Mouse (Mus musculus) C3H10T1/2 (cell line): ENCODE measurements around the gene Mfsd5. TPM values are rescaled to one million over a fixed set of nuclear protein-coding genes. Genes with fewer than 3 reads are reported as not detected.

Experiments
- polyA plus RNA-seq, 2 experiments: library from polyadenylated mRNA; unstranded; fragments of >200 nt; fragmentation: generic; extraction: Trizol; gene quantifications; one replicate each; pipeline ENCODE4 v1.2.1; 2012; ENCODE audit warnings: missing spikeins in 2 of 2

The Mfsd5 gene
- polyA plus RNA-seq, result 100 to 1,000 TPM in 1 of 2 experiments, 10 to 100 TPM in 1; 92.5 to 106 TPM

DNA sequence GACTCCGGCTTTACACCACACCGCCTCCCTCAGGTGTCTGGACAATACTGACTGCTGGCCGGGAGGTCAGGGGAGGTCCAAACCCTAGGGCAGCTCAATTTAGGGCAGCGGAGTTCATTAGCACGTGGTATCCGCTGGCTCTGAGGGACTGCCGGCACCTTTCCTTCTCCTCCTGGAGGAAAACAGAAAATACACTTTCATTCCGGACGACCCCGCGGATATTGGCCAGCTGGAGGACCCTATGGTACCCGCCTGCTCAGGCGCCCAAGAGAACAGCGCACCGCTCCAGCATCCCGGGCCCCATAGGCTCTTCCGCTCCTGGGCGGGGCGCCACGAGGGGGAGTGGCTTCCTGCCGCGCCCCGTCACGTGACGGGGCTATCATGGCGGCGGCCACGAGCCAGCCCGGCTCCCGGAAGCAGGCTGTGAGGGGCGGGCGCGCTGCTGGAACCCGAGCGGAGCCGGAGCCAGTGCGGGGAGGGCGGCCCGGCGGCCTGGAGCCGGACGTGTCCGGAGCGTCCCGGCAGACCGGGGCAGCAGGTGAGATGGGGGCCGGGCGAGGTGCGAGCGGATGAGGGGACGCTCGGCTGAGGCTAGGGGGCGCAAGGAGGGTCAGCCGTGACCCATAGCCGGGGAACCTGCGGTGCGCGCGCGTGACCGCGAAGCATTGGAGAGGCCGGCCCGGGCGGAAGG is at the start of gene Mfsd5:
Mfsd5 (plus strand) TSS at position 363 of the 691 bp plus-strand sequence.

DNA sequence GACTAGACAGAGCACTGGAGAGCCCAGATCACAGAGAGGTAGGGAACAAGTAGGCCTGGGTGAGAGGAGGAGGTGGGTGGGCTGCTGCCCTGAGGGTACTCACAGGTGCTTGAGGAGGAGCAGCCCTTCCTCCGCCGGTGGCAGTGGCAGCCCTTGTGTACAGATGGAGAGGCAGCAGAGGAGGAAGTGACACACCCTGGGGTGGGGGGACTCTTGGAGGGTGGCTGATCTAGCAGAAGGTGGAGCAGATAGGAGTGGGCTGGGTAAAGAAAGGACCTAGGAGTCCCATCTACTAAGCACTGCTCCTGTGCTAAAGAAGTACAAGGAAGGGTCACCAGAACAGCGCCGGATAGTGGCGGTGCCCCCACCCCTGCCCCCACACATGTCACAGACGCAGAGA is 47.5 kb upstream of the Mfsd5 start, which contains the start of gene Itgb7:
Itgb7 (minus strand) TSS at position 197 of the 400 bp plus-strand sequence.

DNA sequence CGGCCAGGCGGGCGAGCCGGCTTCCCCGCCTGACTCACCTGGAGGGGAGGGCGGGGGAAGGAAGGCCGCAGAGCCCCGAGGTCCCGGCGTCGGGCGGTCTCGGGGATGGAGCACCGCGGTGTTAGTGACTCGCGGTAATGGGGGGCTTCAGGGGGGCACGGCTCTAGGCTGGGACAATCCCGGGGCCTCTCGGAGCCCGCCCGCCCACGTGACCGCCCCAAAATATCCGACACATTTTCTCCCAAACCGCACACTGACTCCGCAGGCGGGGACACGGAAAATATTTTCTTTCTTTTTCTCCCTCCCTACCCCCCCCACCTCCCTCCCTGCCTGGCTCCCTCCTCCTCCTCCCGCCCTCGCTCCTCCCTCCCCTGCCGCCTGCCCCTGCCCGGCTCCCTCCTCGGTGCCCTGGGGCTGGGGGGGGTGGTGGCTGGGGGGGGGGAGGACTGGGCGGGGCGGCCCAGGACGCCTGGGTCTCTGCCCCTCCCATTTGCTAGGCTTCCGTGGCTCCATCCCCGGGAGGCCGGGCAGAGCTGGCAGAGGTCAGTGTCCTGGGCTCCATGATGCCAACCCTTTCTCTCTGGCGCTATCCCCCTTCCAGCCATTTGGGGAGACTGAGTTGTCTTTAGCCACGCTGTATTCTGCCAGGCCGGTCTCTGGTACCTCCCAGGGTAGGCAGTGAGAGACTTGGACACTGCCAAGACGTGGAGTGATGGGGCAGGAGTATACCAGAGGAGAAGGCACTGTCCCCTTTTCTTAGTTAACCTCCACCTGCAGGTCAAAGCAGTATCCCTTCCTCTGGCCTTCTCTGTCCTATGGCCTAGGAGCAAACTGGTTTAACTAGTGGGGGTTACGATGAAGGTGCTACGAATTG is 21.8 kb upstream of the Mfsd5 start, which contains the start of gene Rarg:
Rarg (minus strand) TSS at position 316 of the 874 bp plus-strand sequence.

DNA sequence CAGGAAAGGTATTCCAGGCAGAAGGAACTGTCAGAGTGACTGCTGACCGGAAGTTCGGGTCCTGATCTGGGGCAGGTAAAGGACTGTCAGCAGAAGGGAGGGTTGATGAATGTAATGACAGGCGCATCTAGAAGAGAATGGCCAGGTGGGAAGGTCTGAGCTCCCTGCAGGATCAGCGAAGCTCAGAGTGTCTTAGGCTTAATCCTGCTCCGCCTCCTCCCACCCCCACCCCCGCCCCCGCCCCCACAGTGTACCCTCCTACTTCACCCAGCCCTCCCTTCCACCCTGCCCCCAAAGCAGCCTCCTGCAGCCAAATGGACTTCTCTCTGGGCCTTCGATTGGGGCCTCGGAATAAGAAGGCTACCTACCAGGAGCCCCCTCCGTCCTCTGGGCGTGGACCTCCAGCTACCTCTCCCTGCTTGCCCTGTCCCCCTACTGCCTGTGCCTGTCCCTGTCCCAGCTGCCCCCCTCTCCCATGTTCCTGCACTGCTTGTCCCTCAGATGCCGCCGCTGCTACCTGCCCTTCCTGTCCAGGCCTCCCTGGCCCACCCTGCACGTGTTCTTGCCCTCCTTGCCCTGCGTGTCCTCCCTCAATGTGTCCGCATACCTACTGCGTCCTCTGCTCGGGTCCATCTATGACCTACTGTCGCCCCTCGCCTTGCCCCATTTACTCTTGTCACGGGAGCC is 8.8 kb upstream of the Mfsd5 start, which contains the start of gene Gm9918:
Gm9918 (plus strand) TSS at position 290 of the 687 bp plus-strand sequence.

DNA sequence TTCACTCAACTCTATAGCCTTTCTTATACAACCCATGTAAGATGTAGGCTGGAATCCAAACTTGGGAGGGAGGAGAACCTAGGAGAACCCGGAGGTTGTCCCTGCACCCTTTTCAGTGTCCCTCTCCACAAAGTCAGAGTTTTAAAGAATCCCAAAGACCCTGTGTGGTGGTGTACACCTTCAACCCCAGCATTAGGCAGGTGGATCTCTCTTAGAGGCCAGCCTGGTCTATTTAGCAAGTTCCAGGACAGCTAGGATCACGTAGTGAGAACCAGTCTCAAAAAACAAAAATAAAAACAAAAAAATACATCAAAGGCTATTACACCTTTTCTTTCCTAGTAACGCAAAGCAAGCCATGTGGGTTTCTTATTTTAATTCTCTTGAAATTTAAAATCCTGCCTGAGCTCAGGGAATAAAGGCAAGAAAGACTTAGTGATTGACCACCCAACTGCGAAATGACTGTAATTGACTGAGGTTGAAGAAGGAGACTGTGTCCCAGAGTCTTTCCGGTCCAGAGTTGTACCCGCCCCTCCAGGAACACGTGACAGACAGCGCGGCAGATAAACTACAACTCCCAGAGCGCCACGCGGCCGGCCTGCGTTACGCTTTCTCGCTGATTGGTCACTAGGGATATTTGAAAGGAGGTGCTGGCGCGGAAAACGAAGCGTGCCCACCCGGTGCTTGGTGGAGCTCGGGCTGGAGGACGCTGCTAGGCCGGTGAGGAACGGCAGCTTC is 16.5 kb downstream of the Mfsd5 start, which contains the start of gene Espl1:
Espl1 (plus strand) TSS at position 634 of the 735 bp plus-strand sequence.

DNA sequence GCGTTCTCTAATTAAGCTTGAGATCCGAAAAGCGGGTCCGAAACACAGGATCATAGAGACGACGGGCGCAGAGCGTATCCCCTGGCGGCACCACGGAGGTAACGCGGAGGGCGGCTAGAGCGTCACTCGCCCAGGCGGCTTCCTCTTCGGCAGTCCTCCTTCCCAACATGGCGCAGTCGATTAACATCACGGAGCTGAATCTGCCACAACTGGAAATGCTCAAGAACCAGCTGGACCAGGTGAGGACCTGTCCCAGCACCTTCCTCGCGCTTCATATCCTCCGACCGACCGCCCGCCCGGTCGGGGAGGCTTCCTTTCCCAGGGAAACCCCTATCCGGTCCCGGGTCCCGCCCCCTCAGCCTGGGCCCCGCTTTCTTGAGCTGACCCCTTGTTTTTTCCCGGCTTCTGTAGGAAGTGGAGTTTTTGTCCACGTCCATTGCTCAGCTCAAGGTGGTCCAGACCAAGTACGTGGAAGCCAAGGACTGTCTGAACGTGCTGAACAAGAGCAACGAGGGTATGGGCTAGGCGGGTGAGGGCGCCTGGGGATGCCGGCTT is 46.8 kb downstream of the Mfsd5 start, which contains the start of gene Pfdn5:
Pfdn5 (plus strand) TSS at position 95 of the 555 bp plus-strand sequence.

Other genes with a start within 250 kb of the Mfsd5 start
- gene Eif4b, start 205.7 kb upstream of the Mfsd5 start, polyA plus RNA-seq, result 100 to 1,000 TPM; 147 to 289 TPM
- gene Tns2, start 179.0 kb upstream of the Mfsd5 start, polyA plus RNA-seq, result 100 to 1,000 TPM; 101 to 364 TPM
- 10 to 100 TPM; 36.8 to 50.9 TPM for gene Spryd3, start 143.2 kb upstream of the Mfsd5 start, polyA plus RNA-seq
- gene Igfbp6, start 135.1 kb upstream of the Mfsd5 start, polyA plus RNA-seq, result 10 to 100 TPM; 11.1 to 12.6 TPM
- under 1 TPM; 0.05 to 0.31 TPM for gene Soat2, start 128.9 kb upstream of the Mfsd5 start, polyA plus RNA-seq
- 10 to 100 TPM in 1 of 2 experiments, 1 to 10 TPM in 1; 9.8 to 56.6 TPM for gene Zfp740, start 76.2 kb upstream of the Mfsd5 start, polyA plus RNA-seq
- 100 to 1,000 TPM in 1 of 2 experiments, 10 to 100 TPM in 1; 22.5 to 249 TPM for gene Csad, start 74.7 kb upstream of the Mfsd5 start, polyA plus RNA-seq
- 100 to 1,000 TPM in 1 of 2 experiments, 1 to 10 TPM in 1; 4.6 to 133 TPM for gene Itgb7, start 47.5 kb upstream of the Mfsd5 start, polyA plus RNA-seq
- 100 to 1,000 TPM; 110 to 187 TPM for gene Rarg, start 21.9 kb upstream of the Mfsd5 start, polyA plus RNA-seq
- gene Gm9918, start 8.9 kb upstream of the Mfsd5 start, polyA plus RNA-seq, result under 1 TPM in 1 of 2 experiments, not detected in 1; 0.11 TPM
- gene Espl1, start 16.8 kb downstream of the Mfsd5 start, polyA plus RNA-seq, result 10 to 100 TPM; 21.0 to 35.6 TPM
- 100 to 1,000 TPM; 724 to 828 TPM for gene Pfdn5, start 46.7 kb downstream of the Mfsd5 start, polyA plus RNA-seq
- gene Myg1, start 52.3 kb downstream of the Mfsd5 start, polyA plus RNA-seq, result 100 to 1,000 TPM; 115 to 233 TPM
- gene Aaas, start 71.3 kb downstream of the Mfsd5 start, polyA plus RNA-seq, result 100 to 1,000 TPM in 1 of 2 experiments, 10 to 100 TPM in 1; 78.8 to 232 TPM
- under 1 TPM; 0.02 to 0.09 TPM for gene Sp7, start 87.7 kb downstream of the Mfsd5 start, polyA plus RNA-seq
- 10 to 100 TPM in 1 of 2 experiments, 1 to 10 TPM in 1; 1.2 to 10.6 TPM for gene Sp1, start 126.7 kb downstream of the Mfsd5 start, polyA plus RNA-seq
- under 1 TPM; 0.02 to 0.65 TPM for gene Amhr2, start 165.9 kb downstream of the Mfsd5 start, polyA plus RNA-seq
- gene Prr13, start 179.6 kb downstream of the Mfsd5 start, polyA plus RNA-seq, result 100 to 1,000 TPM; 159 to 189 TPM
- gene Pcbp2, start 191.1 kb downstream of the Mfsd5 start, polyA plus RNA-seq, result 1,000 to 10,000 TPM in 1 of 2 experiments, 100 to 1,000 TPM in 1; 559 to 1,162 TPM
- gene Gm10337, start 224.3 kb downstream of the Mfsd5 start, polyA plus RNA-seq, result not detected
- gene Map3k12, start 237.6 kb downstream of the Mfsd5 start, polyA plus RNA-seq, result 10 to 100 TPM in 1 of 2 experiments, 1 to 10 TPM in 1; 4.4 to 17.8 TPM
- gene Tarbp2, start 238.7 kb downstream of the Mfsd5 start, polyA plus RNA-seq, result 100 to 1,000 TPM in 1 of 2 experiments, 10 to 100 TPM in 1; 49.0 to 127 TPM
- gene Npff, start 245.5 kb downstream of the Mfsd5 start, polyA plus RNA-seq, result 1 to 10 TPM in 1 of 2 experiments, under 1 TPM in 1; 0.41 to 6.0 TPM